Mouse (Mus musculus) hindbrain, postnatal 0 days (tissue): ENCODE measurements at regions not wholly inside any gene's neighbourhood (a gene's known extent, or its start where the extent isn't known, plus 50 kb on each side); places are given as distances from the start of the nearest gene placed in this dataset.
"Not testable (repeated sequence)": the region's sequence is repeated elsewhere in the genome, so short reads cannot be mapped to it uniquely, and the experiment has no call there.

Experiments
- ATAC-seq: fragments of 200-750 bp; cut with Nextera tagmentation; 2 replicates; pipeline ENCODE4 v1.8.0; 2017; ENCODE audit warnings: mild to moderate bottlenecking, moderate TSS enrichment, moderate library complexity
- DNase-seq: peaks from one replicate; pipeline ENCODE4 v3.0.0-alpha.2; 2015; ENCODE audit warnings: low spot score
- H3K27ac ChIP-seq: fragments of 300-500 bp; sonication (generic); 2 replicates; pipeline ENCODE4 v1.5.1; 2014; ENCODE audit warnings: mild to moderate bottlenecking
- H3K27me3 ChIP-seq: fragments of 300-500 bp; sonication (generic); 2 replicates; pipeline ENCODE4 v1.6.1; 2014; ENCODE audit warnings: low read length, mixed read lengths; ENCODE audit not compliant: insufficient read depth
- H3K36me3 ChIP-seq: fragments of 300-500 bp; sonication (generic); 2 replicates; pipeline ENCODE4 v1.6.1; 2014; ENCODE audit warnings: low read length, mixed read lengths; ENCODE audit not compliant: insufficient read depth
- H3K4me1 ChIP-seq: fragments of 300-500 bp; sonication (generic); 2 replicates; pipeline ENCODE4 v1.6.1; 2014; ENCODE audit warnings: antibody characterized with exemption, low read length, mixed read lengths; ENCODE audit not compliant: insufficient read depth
- H3K4me2 ChIP-seq: fragments of 300-500 bp; sonication (generic); 2 replicates; pipeline ENCODE4 v1.6.1; 2014; ENCODE audit warnings: low read depth, mild to moderate bottlenecking, low read length, moderate library complexity, mixed read lengths
- H3K4me3 ChIP-seq: fragments of 300-500 bp; sonication (generic); 2 replicates; pipeline ENCODE4 v1.5.1; 2014; ENCODE audit warnings: low read length
- H3K9ac ChIP-seq: fragments of 300-500 bp; sonication (generic); replicated peaks from 2 replicates; pipeline ENCODE4 v1.6.1; 2014; ENCODE audit warnings: mild to moderate bottlenecking, low read length, moderate library complexity, mixed read lengths
- H3K9me3 ChIP-seq: fragments of 300-500 bp; sonication (generic); 2 replicates; pipeline ENCODE4 v1.6.1; 2016; ENCODE audit warnings: low read length, mixed read lengths
- CTCF ChIP-seq: IDR thresholded peaks from 2 replicates; pipeline ENCODE4 v1.5.1; 2016; ENCODE audit warnings: antibody characterized with exemption, control low read depth, low read depth
- WGBS: fragments of 180-500 bp; shearing (Covaris S2); extraction: QIAGEN DNeasy Blood & Tissue Kit; methylation state at CpG from one replicate; pipeline ENCODE4 v1.1.7; 2014; 5-methylcytosine and 5-hydroxymethylcytosine counted together

DNA sequence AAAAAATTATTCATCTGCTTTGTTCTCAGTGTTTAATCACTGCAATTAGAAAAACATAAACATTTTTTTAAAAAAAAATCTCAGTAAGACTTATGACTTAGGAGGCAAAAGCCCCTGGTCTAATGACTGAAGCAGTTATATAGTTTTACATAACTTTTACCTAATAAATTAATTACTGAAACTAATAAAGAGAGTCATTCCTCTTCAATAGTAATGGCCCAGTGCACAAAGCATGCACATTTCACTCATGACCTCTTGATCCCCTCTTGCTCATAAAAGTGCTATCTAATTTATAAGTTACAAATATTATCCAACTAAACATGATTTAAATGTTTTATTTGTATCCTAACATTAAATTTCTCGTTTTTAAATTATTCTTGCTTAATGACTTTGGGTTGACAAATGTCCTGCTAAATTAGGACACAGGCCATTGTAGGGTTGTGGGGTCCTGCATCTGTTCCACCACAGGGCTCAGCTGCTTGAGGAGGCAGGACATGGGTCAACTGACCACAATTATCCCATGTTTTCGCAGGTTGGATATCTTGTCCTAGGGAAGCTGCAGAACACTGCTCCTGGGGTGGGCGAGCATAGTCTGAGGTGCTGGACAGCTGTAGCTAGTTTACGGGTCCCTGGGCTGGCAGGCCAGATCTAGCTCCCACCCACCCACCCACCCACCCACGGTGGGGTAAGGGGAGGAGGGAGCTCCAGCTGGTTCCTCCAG, 1160.8 kb upstream of the Gm12353 start:
- Histone ChIP-seq H3K4me1 (no peaks in the 10 kb centered on the region), H3K4me3 (no peak overlapping the region), H3K9ac (no peak overlapping the region), H3K36me3 (no peaks in the 10 kb centered on the region), H3K4me2 (no peak overlapping the region), H3K27me3 (no peaks in the 10 kb centered on the region), H3K9me3 (no peaks in the 10 kb centered on the region), H3K27ac (no peak overlapping the region)
- 85% methylated on average over 5 of the region's 5 CpGs for WGBS
- no peak for TF ChIP-seq CTCF
- no peak for DNase-seq
- no peak for ATAC-seq

- TF ChIP-seq CTCF = no peak
- H3K27me3 ChIP-seq = no peaks in the 10 kb centered on the region
- WGBS = 74% methylated on average over 3 of the region's 3 CpGs
- no peak for ATAC-seq
- no peak overlapping the region for H3K9ac ChIP-seq
- no peak overlapping the region for H3K4me2 ChIP-seq
- no peak overlapping the region for H3K27ac ChIP-seq
- H3K4me1 ChIP-seq = no peaks in the 10 kb centered on the region
- peak; percentile 6 for DNase-seq
- H3K9me3 ChIP-seq = no peaks in the 10 kb centered on the region
- H3K36me3 ChIP-seq = no peaks in the 10 kb centered on the region
- no peak overlapping the region for H3K4me3 ChIP-seq
These were observed 1143.6 kb upstream of the Gm12353 start for GRCm38 (mm10) chr4:18461641-18462040.

DNA sequence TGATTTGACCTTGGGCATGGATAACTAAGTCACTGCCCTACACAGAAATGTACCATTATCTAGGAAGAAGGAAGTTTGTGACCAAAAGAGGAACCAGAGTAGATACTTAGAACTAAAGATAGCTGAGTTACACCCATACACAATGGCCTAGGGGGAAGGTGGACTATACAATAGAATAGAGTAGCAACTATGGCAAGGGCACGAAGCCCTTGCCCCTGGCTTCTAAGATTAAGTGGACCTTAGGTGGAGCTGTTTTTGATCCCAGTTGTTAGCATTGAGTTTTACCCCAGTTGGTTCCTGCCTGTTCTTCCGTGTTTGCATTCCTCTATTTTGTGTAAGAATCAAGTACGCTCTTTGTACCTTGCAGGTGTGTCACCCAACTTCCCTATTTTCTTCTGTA, 1137.0 kb upstream of the Gm12353 start:
- H3K27me3 ChIP-seq, H3K27ac ChIP-seq, H3K36me3 ChIP-seq, H3K4me2 ChIP-seq, H3K4me1 ChIP-seq, H3K9me3 ChIP-seq, H3K4me3 ChIP-seq, DNase-seq, ATAC-seq, H3K9ac ChIP-seq: not testable (repeated sequence)
- WGBS = 91% methylated on average over 3 of the region's 3 CpGs

DNA sequence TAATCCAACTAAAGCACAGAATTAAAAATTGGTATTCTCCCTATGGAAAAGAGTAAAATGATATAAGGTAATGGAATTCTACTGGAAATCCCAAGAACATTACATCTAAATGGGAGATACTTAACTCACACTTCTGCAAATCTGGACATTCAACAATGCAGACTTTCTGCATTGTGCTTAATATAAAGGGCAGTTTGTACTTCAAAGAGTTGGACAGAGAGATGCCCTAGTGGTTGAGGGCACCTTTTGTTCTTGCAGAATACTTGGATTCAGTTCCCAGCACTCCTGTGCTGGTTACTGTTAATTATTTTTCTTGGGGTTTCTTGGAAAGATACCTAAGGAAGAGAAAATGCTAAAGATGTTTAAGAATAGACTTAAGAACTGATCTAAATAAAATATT, 1135.7 kb upstream of the Gm12353 start:
- H3K4me1 ChIP-seq = no peaks in the 10 kb centered on the region
- H3K27me3 ChIP-seq = no peaks in the 10 kb centered on the region
- H3K9ac ChIP-seq = no peak overlapping the region
- no peak overlapping the region for H3K27ac ChIP-seq
- TF ChIP-seq CTCF = no peak
- ATAC-seq (no peak), DNase-seq (no peak)
- no peak overlapping the region for H3K4me3 ChIP-seq
- no peaks in the 10 kb centered on the region for H3K36me3 ChIP-seq
- no peaks in the 10 kb centered on the region for H3K9me3 ChIP-seq
- H3K4me2 ChIP-seq = no peak overlapping the region
